Mouse (Mus musculus) right cerebral cortex, postnatal 25 days (tissue): ENCODE measurements around the gene Ccdc57.
"Not testable (repeated sequence)": the region's sequence is repeated elsewhere in the genome, so short reads cannot be mapped to it uniquely, and the experiment has no call there.

Experiments
- DNase-seq: peaks from one replicate; pipeline ENCODE4 v3.0.0; 2022

Ccdc57 gene

DNA sequence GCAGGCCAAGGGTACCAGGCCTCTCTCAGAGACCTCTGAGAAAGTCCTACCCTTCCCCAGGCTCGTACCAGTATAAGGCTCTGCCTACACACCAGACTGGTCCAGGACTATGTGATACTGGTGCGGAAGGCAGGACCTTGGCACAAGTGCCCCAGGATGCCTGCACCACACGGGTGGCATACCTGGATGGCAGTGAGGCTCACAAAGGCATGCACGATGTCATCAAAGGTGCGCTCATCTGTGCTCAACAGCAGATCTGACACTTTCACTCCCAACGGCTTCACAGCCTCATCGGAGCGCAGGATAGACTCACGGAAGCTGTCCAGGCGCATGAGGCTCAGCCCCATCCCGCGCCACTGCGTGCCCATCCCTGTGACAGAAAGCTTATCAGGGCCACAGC is 114.4 kb downstream of the Ccdc57 start:
- DNase-seq: no peak

DNA sequence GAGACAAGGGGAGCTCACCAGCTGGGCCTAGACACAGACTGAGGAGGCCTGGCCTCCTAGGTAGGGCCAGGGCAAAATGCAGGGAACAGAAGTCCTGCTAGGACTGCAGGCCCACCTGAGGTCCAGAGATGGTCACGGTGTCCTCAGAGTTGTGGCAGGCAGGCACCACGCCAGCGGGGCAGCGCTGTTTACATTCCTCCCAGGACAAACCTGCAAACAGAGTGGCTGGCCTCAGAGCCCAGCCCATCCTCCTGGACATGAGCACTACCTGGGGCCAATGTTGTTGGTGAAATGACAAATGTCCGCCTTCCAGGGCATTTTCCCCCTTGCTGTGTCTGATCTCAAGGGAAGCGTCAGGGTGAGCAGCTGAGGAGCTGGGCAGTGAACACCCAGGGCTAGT is 115.3 kb downstream of the Ccdc57 start:
- DNase-seq: no peak

DNA sequence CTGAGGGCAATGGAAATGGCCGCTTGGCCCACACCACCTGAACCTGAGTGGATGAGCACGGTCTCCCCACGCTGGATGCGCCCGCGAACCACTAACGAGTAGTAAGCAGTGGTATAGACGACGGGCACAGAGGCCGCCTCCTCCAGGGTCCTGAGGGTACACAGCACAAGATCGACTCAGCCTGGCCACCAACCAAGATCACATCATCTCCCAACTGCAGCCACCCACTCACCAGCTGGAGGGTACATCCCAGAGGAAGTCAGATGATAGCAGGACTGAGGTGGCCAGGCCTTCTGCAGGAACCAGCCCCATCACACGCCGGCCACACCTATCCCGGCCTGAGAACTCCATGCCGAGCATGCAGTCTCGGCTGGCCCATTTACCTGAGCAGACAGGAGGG is 120.6 kb downstream of the Ccdc57 start:
- DNase-seq: no peak

DNA sequence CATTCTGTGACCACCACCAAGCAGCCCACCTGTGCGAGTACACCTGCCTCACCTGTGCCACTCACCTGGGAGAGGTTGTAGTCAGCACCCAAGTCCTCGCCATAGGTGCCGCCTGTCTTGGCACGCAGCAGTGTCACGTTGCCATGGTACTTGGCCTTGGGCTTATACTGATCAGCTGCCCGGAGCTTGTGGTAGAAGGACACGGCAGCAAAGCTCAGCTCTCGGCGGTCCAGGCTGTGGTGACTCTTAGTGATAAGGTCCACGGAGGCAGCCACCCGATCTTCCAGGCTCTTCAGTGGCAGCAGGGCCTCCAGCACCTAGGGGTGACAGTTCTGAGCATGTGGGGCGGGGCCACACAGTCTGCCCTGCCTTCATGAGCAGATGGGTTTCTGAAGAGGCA is 124.7 kb downstream of the Ccdc57 start:
- no peak for DNase-seq

DNA sequence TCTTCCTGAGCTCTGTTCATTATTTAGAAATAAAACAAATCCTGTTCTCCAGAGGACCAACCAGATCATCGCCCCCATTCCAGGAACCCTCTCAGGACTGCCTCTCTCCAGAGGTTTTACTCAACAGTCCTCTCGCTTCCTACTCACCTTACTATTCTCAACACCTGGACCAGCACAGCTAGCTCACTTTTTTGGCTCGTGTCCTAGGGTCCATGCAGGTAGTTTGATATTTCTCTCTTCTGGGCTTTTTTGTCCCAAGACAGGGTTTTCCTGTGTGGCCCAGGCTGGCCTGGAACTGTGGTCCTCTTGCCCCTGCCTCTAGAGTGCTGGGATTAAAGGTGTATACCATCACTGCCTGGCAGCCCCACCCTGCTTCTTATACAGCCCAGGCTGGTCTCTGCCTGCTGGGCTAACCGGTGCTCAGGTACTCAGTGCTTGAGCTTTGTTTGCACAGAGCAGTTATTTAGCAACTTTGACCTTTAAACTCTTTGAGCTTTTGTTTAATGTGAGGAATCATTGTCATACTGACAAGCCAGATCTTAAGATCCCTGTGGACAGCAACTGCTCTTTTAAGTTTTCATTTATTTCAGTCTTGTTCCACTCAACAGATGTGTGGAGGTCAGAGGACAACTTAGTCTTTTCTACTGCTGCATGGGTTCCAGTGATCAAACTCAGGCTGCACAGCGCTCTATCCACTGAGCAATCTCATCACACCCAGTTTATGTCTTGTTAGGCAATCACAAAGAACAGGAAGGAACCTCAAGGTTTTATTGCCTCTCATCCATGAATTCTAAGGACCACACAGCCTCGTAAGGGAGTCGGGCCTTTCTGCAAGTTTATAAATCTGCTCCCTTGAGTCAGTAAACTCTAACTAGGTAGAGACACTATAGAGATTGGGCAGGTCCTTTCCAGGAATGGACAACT is 127.0 kb downstream of the Ccdc57 start:
- DNase-seq: no peak

DNA sequence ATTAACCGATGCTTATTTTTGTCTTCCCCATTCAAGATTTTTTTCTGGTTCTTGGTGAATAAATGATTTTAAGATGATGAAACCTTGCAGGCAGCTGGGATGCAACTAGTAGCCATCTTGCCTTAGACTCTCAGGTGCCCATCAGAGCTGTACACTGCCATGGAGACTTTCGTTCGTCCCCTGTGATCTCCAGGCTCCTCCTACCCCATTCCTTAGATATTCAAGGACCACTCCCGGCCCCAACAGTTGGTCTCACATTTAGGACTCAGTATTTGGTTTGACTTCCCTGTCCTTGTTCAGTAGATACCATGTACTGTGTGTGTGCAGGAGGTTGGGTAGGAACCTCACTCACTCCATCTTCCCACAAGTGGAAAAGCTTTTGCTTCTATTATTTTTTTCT is 127.9 kb downstream of the Ccdc57 start:
- no peak for DNase-seq

DNA sequence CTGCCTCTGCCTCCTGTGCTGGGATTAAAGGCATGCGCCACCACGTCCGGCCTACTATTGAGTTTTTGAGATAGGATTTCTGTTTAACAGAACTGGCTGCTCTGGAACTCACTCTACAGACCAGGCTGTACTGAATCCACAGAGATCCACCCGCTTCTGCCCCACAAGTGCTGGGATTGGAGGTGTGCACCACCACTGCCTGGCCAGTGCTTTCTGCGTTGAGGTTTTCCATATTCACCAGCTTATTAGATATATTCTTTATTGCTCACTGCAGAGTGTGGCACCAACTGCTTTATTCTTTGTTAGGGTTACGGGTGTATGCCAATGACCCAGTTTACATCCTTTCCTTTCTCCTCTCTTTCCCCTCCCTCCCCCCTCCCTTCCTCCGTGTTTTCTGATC is 128.4 kb downstream of the Ccdc57 start:
- DNase-seq: no peak

DNA sequence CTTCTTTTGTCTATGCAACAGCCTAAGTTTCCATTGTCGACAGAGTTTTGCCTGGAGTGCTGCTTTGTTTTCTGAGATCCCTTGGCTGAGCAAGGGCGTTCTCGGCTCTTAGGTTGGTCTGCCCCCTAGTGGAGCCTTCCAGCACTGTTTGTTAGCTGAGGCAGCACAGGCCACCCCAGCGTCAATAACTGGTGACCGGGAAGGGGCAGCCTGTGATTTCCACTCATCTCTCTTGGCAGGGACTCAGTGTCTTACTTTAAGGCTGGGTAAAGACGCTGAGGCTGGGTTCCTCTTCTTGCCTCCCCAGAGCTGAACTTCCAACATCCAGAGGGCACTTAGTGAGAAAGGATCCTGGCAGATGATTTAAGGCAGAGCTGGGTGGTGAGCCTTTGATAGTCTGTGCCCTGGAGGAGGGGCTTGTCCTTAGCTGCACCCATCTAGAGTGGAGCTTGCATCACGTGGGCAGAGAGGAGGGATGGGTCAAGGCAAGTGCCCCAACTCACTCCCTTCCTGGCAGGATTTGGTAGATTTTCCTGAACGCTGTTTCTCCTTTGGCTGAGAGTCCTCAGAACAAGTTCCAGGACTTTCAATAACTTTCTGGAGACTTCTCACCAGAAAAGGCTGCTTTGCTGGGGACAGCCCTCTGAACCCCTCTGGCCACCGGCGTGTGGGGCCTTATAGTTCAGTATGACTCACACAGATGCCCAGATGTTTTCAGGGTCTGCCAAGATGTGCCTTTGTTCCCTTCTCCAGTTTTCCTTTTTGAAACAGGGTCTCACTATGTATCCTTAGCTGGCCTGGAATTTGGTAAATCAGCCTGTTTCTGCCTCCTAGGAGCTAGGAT is 132.4 kb downstream of the Ccdc57 start:
- DNase-seq: peak; percentile 76

DNA sequence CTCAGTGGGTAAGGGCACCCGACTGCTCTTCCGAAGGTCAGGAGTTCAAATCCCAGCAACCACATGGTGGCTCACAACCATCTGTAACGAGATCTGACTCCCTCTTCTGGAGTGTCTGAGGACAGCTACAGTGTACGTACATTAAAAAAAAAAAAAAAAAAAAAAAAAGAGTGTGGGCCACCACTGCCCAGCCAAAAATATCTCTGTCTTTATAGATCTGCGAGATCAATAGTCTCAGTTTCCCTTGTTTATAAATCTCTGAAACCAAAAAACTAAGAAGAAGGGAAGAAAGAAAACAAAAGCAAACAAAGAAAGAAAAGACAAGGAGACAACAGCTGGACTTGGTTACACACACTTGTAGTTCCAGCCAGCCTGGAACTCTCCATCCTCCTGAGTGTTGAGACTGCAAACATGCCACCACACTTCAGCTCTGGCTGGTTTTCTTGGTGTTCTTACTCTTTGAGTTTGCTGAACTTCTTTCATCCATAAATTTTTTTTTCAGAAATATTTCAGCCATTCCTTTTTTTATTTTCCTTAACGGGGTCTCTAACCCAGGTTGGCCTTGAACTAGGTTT is 133.3 kb downstream of the Ccdc57 start:
- no peak for DNase-seq

DNA sequence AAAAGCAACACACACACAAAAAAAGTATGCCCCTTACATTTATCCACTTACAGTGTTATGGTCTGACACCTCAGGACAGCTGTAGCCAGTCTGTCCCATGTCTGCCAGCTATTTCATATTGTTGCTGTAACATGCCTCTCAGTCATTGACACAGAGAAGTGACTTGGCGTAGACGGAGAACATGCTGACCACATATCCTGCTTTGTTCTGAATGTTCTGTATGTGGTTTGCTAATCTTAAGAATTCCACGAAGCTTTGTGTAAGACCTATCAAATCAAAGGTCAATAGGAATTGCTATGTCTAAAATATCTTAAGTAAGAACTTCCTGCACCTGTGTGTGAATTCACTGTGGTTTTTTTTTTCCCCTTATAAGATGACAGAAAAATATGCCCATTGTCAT is 134.4 kb downstream of the Ccdc57 start:
- no peak for DNase-seq

DNA sequence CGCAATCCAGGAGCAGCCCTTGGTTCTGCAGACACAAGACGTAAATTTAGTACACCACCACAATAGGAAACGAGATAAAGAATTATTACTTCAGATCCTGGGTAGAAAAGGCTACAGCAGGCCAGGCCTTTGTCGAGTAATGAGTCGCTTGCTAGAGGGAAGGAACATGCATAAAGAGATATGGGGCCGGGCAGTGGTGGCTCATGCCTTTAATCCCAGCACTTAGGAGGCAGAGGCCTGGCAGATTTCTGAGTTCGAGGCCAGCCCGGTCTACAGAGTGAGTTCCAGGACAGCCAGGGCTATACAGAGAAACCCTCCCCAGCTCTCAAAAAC is 136.1 kb downstream of the Ccdc57 start:
- DNase-seq: no peak

DNA sequence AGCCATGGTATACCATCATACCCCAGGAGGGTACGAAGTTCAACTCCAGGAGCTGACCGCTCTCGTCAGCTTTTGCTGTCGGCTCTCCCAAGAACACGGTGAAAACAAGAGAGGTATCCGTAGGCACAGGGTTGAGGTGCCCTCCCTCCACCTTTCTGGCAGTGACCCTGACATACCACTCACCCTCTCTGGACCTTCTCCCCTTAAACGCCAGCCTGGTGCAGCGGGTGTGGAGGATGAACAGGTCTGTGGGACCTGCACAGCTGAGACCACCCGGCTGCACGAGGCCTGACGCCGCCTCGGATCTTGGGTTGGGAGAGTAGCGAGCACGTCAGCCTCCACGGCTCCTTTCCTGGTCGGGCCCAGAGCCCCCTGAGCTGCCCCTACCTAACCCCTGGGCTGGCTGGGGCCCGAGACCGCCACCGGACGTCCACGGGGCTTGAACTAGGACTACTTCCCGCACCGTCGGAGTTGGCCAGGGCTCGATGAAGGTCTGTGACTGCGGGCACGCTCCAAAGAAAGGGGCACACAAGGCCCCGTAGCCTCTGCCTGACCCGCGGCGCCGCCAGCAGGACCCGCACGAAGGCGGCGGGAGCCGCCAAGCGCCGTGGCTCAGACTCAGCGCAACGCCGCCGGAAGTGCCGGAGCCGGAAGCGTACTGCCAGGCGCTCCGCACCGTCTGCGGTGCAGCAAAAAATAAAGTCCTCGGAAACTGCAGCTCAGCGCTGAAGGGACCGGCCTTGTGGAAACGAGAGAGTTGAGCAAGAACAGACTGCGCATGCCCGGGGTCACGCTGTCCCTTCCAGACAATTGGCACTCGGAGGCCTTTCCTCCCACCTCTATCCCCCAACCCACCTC is 136.7 kb downstream of the Ccdc57 start, which contains the start of gene Dus1l:
Dus1l (minus strand) TSS at position 648 of the 858 bp plus-strand sequence.
- DNase-seq: peak; percentile 95

DNA sequence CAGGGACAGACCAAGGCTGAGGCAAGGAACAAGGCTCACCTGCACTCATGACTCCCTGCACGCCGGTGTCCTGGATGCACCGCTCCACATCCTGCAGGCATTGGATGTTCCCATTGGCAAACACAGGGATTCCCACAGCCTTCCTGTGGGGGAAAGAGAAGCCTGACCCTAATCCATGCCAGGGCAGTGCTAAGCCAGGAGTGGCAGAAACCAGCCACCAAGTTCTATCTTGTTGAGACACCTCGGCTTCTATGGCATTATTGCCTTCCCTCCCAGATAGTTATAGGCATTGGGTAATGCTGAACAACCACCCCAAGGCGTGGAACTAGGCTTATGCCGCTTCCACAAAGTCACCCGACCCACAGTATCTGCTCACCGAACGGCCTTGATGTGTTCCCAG is 140.0 kb downstream of the Ccdc57 start:
- no peak for DNase-seq

DNA sequence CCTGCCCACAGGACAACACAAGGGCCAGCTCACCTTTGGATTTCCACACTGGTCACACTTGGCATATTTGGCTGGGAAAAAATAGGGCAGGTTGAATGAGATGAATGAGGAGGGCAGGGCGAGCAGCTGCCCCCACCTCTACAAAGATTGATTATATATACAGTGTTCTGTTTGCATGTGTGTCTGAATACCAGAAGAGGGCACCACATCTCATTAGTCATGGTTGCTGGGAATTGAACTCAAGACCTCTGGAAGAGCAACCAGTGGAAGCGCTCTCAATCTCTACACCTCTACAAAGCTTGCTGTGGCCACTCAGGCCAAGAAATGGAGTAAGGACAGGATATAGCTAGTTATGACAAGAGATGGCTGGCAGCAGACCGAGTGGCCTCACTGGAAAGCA is 142.9 kb downstream of the Ccdc57 start:
- DNase-seq: no peak

DNA sequence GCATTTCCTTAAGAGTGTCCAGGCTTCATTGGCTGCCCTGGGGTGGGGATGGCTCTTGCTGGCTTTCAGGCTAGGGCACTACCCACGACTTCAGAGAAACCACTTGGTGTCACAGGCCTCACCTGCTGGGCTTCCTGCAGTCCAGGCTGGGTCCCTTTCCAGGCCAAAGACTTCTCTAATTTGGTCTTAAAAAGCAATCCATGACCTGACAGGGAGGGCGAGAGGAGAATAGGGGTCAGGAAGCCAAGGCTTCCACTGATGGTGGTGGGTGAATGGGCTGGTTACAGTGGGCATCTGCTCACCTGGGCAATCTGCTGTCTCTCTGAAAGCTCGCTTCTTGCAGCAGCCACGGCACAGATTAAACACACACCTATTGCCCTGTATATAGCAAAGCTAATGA is 143.3 kb downstream of the Ccdc57 start:
- no peak for DNase-seq

DNA sequence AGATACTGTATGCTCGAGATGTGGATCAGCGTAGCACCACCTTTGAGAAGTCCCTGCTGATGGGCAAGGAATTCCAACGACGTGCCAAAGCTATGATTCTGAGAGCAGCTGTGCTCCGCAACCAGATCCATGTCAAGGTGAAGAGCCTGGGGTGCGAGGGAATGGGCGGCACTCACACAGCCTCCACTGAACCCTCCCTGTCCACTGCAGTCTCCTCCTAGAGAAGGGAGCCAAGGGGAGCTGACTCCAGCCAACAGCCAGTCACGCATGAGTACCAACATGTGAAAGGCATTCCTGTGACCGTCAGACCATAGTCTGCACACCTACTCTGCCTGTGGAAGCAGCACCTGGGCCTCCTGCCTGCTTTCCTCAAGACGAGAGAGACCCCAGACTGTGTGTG is 144.2 kb downstream of the Ccdc57 start:
- not testable (repeated sequence) for DNase-seq

DNA sequence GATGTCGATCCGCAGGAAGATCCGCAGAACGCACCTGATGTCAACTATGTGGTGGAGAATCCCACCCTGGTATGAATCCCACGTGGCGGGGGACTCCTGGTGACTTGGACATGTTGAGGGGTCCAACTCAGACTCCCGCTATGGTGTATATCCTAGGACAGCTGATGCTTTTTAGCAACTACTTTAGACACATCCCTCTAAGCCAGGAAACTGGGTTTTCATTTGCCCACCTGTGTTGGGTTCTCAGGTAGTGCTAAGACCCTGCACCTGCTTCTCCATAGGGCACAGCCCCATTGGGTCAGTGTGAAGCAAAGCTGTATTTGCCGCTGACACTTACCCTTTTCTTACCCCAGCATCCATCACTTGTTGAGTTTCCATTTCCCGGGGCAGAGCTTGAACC is 147.5 kb downstream of the Ccdc57 start:
- DNase-seq: no peak

DNA sequence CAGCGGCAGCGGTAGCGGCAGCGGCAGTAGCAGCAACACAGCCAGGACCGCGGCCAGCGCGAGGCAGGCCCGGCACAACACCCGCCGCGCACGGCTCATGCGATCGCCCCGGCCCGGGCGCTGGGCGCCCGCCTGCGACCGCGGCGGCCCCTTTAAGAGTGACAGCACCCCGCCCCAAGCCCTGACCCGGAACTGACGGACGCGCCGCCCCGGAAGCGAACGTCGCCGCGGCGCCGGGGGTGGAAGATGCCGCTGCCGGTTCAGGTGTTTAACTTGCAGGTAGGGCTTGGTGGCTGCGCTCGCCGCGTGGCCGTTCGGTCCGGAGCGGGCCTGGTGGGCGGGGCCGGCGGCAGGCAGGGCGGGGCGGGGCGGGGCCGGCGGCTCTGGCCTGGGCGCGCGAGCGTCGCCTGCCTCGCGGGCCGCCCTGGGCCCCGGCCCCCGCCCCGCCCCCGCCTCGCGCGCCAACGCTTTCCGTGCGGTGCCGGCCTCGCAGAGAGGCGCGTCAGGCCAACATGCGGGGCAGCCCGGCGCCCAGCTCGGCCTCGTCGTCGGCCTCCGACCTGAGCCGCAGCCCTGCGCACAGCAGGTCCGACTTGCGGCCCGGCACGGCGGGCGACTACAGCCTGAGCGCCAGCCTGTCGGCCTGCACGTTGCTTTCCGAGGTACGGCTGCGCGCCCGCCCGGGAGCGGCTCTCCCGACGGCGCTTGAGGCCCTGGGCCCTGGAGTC is 148.4 kb downstream of the Ccdc57 start, which contains the start of the genes Rfng and Gps1:
Rfng (minus strand) TSS at position 144 of the 728 bp plus-strand sequence.
Gps1 (plus strand) TSS at position 209 of the 728 bp plus-strand sequence.
- peak; percentile 85 for DNase-seq

DNA sequence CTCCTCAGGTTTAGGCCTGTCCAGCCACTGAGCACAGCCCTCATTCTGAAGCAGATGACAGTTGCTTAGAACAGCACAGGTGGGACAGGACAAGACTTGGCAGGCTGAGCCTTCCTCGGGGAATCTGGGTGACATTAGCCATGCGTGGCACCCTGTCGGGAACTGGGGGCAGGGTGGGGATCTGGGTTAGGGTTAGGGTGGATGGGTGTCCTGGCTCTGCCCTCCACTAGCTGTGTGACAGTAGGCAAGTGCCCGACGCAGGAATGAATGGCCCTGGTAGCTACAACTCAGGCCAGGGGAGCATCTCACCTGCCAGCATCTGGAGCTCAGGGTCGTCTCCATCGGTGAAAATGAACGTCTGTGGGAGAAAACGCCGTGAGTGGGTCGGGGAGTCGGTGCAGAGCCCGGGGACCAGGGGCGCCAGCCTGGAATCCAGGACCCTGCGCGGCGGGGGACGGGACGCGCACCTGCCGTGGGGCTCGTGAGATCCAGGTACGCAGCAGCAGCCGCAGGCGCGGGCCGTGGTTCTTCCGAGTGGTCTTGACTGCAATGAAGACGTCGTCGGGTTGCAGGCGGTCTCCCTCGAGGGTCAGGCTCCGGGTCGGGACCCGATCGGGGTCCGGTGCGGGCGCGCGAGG is 149.1 kb downstream of the Ccdc57 start:
- DNase-seq: no peak

DNA sequence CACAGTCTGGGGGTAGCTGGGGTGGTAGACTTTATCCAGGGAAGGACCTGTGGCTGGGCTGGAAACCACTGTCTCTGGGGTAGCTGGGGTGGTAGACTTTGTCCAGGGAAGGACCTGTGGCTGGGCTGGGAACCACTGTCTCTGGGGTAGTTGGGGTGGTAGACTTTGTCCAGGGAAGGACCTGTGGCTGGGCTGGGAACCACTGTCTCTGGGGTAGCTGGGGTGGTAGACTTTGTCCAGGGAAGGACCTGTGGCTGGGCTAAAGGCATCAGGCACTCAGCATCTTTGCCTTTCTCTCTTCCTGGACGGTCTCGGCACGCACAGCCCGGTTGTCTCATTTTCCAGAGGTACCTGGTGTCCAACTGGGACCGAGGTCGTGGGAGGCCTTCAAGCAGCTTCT is 151.3 kb downstream of the Ccdc57 start:
- not testable (repeated sequence) for DNase-seq

DNA sequence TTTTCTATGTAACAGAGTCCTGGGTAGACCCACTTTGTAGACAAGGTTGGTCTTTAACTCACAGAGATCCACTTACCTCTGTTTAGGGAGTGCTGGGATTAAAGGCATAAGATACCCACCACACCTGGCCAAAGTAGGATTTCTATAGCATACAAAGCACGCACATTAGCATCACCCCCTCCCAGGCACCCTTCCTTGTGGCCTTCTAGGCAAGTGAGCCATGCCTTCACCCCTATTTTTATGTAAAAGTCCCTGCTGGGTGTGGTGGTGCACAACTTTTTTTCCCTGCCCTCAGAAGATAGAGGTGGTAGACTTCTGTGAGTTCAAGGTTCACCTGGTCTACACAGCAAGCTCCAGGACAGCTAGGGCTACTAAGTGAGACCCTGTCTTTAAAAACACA is 152.8 kb downstream of the Ccdc57 start:
- no peak for DNase-seq
